Mouse (Mus musculus): Measurements from ENCODE around the gene Nrip2. TPM values are rescaled to one million over a fixed set of nuclear protein-coding genes. Genes with fewer than 3 reads are reported as not detected.

The Nrip2 gene
- 0.42 and 0.45 TPM in 2 replicates for polyA plus RNA-seq (2015; fragmentation: Nextera tagmentation; extraction: Ambion mirVana)

- H3K9ac ChIP-seq (replicated peaks), result no peak within 1 kb of the TSS
- H3K4me1 ChIP-seq (ENCODE audit: insufficient read depth), result no peaks in the 10 kb centered on the region
- DNase-seq (no peak), ATAC-seq (no peak)
- TF ChIP-seq CTCF (IDR thresholded peaks at IDR 0.05; ENCODE audit: low read depth) (no peak), EP300 (IDR thresholded peaks at IDR 0.05; ENCODE audit: low read depth) (no peak)
- H3K4me2 ChIP-seq (ENCODE audit: low read depth, low read length), result peak within 1 kb of the TSS; percentile 51
- H3K27me3 ChIP-seq (ENCODE audit: insufficient read depth, low read length), result no peaks in the 10 kb centered on the region
- peak within 1 kb of the TSS; percentile 5 for H3K4me3 ChIP-seq (ENCODE audit: low read depth, low read length)
- H3K27ac ChIP-seq (ENCODE audit: low read depth), result 0 out of 2 replicates have a peak within 1 kb of the TSS, but pooled peaks have one; percentile 51
- H3K9me3 ChIP-seq (ENCODE audit: low read length), result no peaks in the 10 kb centered on the region
- H3K36me3 ChIP-seq (replicated peaks; ENCODE audit: insufficient read depth, low read length), result no peaks in the 10 kb centered on the region
- WGBS (ENCODE audit: insufficient replicate concordance), result 74% methylated on average over 3 of the region's 3 CpGs
Observed at GRCm38 (mm10) chr6:128398996-128399395, at the start of gene Nrip2. Nrip2 (plus strand) TSS chr6:128399296.

GRCm38 (mm10) chr6:128349711-128350110 lies 49.4 kb upstream of the Nrip2 start:
- Histone ChIP-seq H3K4me2 (ENCODE audit: low read depth, low read length) (no peak overlapping the region), H3K27me3 (ENCODE audit: insufficient read depth, low read length) (no peaks in the 10 kb centered on the region), H3K9ac (replicated peaks) (no peak overlapping the region), H3K27ac (ENCODE audit: low read depth) (peak overlapping the region; percentile 17; the same call in 1 of the 2 replicates), H3K9me3 (ENCODE audit: low read length) (no peaks in the 10 kb centered on the region), H3K4me1 (ENCODE audit: insufficient read depth) (peaks cover 2% of the 10 kb centered on the region; the same call in 1 of the 2 replicates), H3K4me3 (ENCODE audit: low read depth, low read length) (no peak overlapping the region), H3K36me3 (replicated peaks; ENCODE audit: insufficient read depth, low read length) (no peaks in the 10 kb centered on the region)
- DNase-seq (no peak), ATAC-seq (no peak)
- WGBS (ENCODE audit: insufficient replicate concordance), result 40% methylated on average over 7 of the region's 7 CpGs
- TF ChIP-seq EP300 (IDR thresholded peaks at IDR 0.05; ENCODE audit: low read depth), result no peak
- TF ChIP-seq CTCF (IDR thresholded peaks at IDR 0.05; ENCODE audit: low read depth), result no peak

DNA sequence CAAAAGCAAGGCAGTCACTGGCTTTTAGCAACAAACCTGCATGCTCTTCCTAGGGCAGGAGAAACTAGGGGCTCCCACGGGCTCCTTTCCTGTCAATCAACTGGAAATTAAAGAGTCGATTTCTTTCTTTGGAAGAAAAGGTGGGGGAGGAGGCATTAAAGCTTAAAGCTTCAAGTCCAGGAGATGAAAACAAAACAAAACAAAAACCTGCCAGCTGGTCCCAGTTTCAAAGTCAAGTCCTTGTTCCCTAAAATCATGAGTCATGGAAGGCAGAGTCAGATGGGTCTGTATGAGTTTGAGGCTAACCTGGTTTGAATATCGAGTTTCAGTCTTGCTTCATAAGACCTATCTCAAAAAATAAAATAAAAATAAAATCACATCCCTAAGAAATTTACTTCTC lies 45.0 kb upstream of the Nrip2 start:
- DNase-seq (no peak), ATAC-seq (no peak)
- H3K27ac ChIP-seq (ENCODE audit: low read depth), result no peak overlapping the region
- no peak overlapping the region for H3K4me3 ChIP-seq (ENCODE audit: low read depth, low read length)
- no peak for TF ChIP-seq CTCF (IDR thresholded peaks at IDR 0.05; ENCODE audit: low read depth)
- no peak for TF ChIP-seq EP300 (IDR thresholded peaks at IDR 0.05; ENCODE audit: low read depth)
- H3K9me3 ChIP-seq (ENCODE audit: low read length), result no peaks in the 10 kb centered on the region
- 61% methylated on average over 3 of the region's 3 CpGs for WGBS (ENCODE audit: insufficient replicate concordance)
- peaks cover 12% of the 10 kb centered on the region for H3K4me1 ChIP-seq (ENCODE audit: insufficient read depth)
- peaks cover 2% of the 10 kb centered on the region; the same call in 1 of the 2 replicates for H3K27me3 ChIP-seq (ENCODE audit: insufficient read depth, low read length)
- H3K36me3 ChIP-seq (replicated peaks; ENCODE audit: insufficient read depth, low read length), result peaks cover 20% of the 10 kb centered on the region
- H3K4me2 ChIP-seq (ENCODE audit: low read depth, low read length), result no peak overlapping the region
- H3K9ac ChIP-seq (replicated peaks), result no peak overlapping the region

DNA sequence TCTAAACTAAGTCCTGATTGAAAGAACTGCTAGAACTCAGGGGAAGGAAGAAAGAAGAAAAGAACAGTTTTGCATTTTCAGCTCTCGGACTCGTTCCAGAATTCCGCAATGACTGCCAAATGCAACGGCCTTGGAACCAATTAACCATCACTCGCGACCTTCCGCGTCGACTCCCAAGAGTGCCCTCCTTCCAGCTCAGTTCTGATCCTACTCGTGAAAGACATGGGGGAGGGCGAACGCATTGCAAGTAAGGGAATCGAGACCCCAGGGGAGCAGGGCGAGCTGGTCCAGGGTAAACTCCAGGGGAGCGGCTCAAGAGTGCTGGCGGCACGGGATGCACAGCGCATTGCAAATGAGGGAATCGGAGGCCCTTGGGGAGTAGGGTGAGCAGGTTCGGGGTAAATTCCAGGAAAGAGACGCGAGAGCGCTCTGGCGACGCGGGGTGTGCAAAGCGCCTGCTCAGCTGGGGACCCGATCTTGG lies 43.9 kb upstream of the Nrip2 start:
- Histone ChIP-seq H3K4me3 (ENCODE audit: low read depth, low read length) (peak overlapping the region; percentile 73), H3K27me3 (ENCODE audit: insufficient read depth, low read length) (peaks cover 2% of the 10 kb centered on the region; the same call in 1 of the 2 replicates), H3K27ac (ENCODE audit: low read depth) (peak overlapping the region; percentile 70), H3K9me3 (ENCODE audit: low read length) (no peaks in the 10 kb centered on the region), H3K9ac (replicated peaks) (peak overlapping the region; percentile 65), H3K36me3 (replicated peaks; ENCODE audit: insufficient read depth, low read length) (peaks cover 20% of the 10 kb centered on the region), H3K4me1 (ENCODE audit: insufficient read depth) (peaks cover 14% of the 10 kb centered on the region), H3K4me2 (ENCODE audit: low read depth, low read length) (peak overlapping the region; percentile 97)
- WGBS (ENCODE audit: insufficient replicate concordance), result under 1% methylated on average over 19 of the region's 28 CpGs
- ATAC-seq (peak; percentile 53), DNase-seq (no peak)
- TF ChIP-seq CTCF (IDR thresholded peaks at IDR 0.05; ENCODE audit: low read depth), result no peak
- no peak for TF ChIP-seq EP300 (IDR thresholded peaks at IDR 0.05; ENCODE audit: low read depth)

- Histone ChIP-seq H3K4me2 (ENCODE audit: low read depth, low read length) (peak within 1 kb of the TSS; percentile 97), H3K4me1 (ENCODE audit: insufficient read depth) (peaks cover 15% of the 10 kb centered on the region), H3K27ac (ENCODE audit: low read depth) (peak within 1 kb of the TSS; percentile 70), H3K4me3 (ENCODE audit: low read depth, low read length) (peak within 1 kb of the TSS; percentile 73), H3K27me3 (ENCODE audit: insufficient read depth, low read length) (peaks cover 2% of the 10 kb centered on the region; the same call in 1 of the 2 replicates), H3K9me3 (ENCODE audit: low read length) (no peaks in the 10 kb centered on the region), H3K36me3 (replicated peaks; ENCODE audit: insufficient read depth, low read length) (peaks cover 20% of the 10 kb centered on the region), H3K9ac (replicated peaks) (peak within 1 kb of the TSS; percentile 65)
- TF ChIP-seq EP300 (IDR thresholded peaks at IDR 0.05; ENCODE audit: low read depth), result no peak
- no peak for TF ChIP-seq CTCF (IDR thresholded peaks at IDR 0.05; ENCODE audit: low read depth)
- 1% methylated on average over 22 of the region's 42 CpGs for WGBS (ENCODE audit: insufficient replicate concordance)
- ATAC-seq, result peak; percentile 99
- DNase-seq, result peak; percentile 94
Observed at GRCm38 (mm10) chr6:128355726-128356416, 43.2 kb upstream of the Nrip2 start, which contains the start of gene Tulp3. Tulp3 (minus strand) TSS chr6:128355851.

- WGBS (ENCODE audit: insufficient replicate concordance), result 28% methylated on average over 2 of the region's 2 CpGs
- TF ChIP-seq CTCF (IDR thresholded peaks at IDR 0.05; ENCODE audit: low read depth) (peak; percentile 86), EP300 (IDR thresholded peaks at IDR 0.05; ENCODE audit: low read depth) (no peak)
- peak; percentile 68 for DNase-seq
Observed at GRCm38 (mm10) chr6:128358999-128359398, 40.1 kb upstream of the Nrip2 start.

More at GRCm38 (mm10) chr6:128358999-128359398, 40.1 kb upstream of the Nrip2 start:
- H3K36me3 ChIP-seq (replicated peaks; ENCODE audit: insufficient read depth, low read length), result peaks cover 20% of the 10 kb centered on the region
- peaks cover 27% of the 10 kb centered on the region for H3K4me1 ChIP-seq (ENCODE audit: insufficient read depth)
- H3K9me3 ChIP-seq (ENCODE audit: low read length), result no peaks in the 10 kb centered on the region
- H3K9ac ChIP-seq (replicated peaks), result no peak overlapping the region
- no peak for ATAC-seq
- H3K4me3 ChIP-seq (ENCODE audit: low read depth, low read length), result no peak overlapping the region
- no peak overlapping the region for H3K27ac ChIP-seq (ENCODE audit: low read depth)
- H3K4me2 ChIP-seq (ENCODE audit: low read depth, low read length), result no peak overlapping the region
- peaks cover 2% of the 10 kb centered on the region; the same call in 1 of the 2 replicates for H3K27me3 ChIP-seq (ENCODE audit: insufficient read depth, low read length)
